Mouse (Mus musculus) hematopoietic stem cell, adult 5-6 weeks (primary cell): ENCODE results near the gene Pdgfra. TPM values are rescaled to one million over a fixed set of nuclear protein-coding genes. Genes with fewer than 3 reads are reported as not detected.

Experiments
- ATAC-seq, 2 experiments: fragments of 125-278 bp in 1 of 2; replicated peaks in 1 of 2; 2 replicates each; pipeline ENCODE4 v1.8.0; 2016 to 2017; ENCODE audit warnings: inconsistent platforms in 2 of 2, mild to moderate bottlenecking in 2 of 2, moderate number of reproducible peaks in 2 of 2, low read depth in 1 of 2, moderate TSS enrichment in 1 of 2; ENCODE audit not compliant: low FRiP score in 2 of 2, poor library complexity in 2 of 2, severe bottlenecking in 2 of 2, insufficient read depth in 1 of 2, low TSS enrichment in 1 of 2
- total RNA-seq: library from RNA; stranded (forward); fragments of 172-1452, 232-1000 nt; gene quantifications from 2 replicates; pipeline ENCODE4 v1.2.3, GENCODE M21; 2017

Gene Pdgfra
- total RNA-seq, 1 experiment from 2014 or later: not detected

DNA sequence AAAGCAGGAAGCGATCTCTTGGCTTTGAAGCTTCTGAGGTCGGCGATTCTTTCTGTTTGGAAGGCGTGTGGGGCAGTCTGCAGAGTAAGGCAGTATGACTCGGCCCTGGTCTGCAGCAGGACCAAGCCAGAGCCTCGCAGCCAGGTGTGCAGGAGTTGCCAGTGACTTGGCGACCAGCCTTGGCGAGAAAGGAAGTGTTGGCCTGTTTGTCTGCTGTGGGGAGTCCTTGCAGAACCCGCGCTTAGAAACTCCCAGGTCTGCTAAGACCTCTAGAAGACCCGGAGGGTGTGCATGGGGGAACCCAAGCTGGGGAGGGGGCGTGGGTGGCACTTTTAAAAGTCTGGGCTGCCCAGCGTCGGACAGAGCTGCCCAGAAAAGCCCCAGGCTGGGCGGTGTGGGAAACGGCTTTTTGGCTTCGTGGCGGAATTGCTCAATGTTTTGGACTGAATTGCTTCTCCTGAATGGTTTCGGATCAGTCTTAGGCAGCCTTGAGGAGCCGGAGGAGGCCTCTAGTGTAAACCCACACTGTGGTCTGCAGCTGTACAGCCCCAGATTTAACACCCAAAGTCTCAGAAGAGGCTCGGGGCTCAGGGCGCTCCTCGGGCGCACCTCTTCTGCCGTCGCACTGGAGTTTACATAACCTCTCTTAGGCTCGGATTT lies 2.0 kb downstream of the Pdgfra start:
- ATAC-seq: no peak

DNA sequence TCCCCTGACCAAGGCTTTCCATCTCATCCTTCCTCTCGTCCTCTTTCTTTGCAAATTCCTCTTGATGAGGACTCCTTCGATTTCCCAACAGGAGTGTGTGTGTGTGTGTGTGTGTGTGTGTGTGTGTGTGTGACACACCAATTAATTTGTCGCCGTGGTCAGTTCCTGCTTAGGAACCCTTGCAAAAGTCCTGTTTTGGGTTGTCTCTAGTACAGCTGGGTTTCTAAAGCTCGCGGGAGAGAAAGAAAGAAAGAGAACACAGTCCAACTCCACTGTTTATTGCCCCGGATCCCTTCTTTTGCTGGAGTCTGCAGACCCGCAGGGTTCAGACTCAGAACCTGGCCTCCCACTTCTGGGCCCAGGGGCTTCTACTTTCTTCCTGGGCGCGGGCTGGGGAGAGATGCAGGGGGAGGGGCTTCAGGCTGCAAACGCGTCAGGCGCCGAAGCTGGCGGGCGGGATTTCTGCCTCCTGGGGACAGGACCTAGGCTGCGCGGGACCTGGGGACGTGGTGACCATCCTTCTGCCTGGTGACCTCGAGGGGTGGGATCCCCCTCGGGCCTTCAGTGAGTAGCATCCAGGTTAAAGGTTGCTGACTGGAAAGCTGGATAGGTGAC lies 2.6 kb downstream of the Pdgfra start:
- ATAC-seq: no peak

DNA sequence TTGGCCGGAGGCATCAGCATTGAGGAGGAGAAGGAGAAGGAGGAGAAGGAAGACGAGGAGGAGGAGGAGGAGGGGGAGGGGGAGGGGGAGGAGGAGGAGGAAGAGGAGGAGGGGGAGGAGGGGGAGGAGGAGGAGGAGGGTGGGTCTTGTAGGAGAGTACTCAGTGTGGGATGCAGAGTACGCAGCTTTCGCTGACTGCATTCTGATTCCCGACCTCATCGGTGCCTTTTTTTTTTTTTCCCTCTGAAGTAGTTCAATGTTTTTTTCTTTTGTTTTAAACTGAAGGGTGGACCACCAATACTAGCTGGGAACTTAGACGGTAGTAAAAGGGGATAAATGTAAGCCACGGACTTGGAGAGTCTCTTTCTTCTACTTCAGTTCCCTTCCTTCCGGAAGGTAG lies 3.2 kb downstream of the Pdgfra start:
- ATAC-seq: no peak

DNA sequence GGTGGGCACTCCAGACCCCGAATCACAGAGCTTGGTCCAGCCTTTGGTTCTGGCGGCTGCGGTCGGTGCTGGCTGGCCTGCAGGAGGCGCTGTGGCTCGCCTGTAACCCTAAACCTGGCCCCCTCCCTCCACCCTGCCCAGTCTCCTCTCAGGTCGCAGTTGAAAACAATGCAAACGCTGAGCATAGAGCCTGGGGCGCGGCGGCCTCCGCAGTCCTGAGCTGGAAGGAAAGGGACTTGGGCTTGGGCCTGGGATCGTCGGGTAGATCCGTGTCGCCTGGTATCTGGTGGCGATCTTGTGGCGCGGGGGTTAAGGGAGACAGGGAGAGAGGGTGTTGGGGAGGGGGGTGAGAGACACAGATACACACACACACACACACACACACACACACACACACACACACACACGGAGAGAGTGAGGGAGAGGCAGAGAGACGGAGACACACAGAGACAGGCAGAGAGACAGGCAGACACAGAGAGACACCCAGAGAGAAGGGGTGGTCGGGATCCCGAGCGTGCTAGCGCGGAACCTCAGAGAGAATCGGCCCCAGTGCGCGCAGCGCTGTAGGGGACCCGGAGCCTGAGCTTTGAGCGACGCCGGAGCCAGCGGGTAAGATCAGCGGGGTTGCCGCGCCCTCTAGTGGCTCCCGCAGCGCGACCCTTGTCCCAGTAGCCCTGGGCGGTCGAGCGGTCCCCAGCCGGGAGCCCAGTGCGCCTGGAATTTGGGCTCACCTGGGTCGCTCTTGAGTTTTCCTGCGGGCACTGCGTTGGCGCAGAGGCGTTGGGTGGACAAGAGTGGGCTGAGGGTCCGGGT lies 3.9 kb downstream of the Pdgfra start:
- peak; percentile 64 to 70 for ATAC-seq

DNA sequence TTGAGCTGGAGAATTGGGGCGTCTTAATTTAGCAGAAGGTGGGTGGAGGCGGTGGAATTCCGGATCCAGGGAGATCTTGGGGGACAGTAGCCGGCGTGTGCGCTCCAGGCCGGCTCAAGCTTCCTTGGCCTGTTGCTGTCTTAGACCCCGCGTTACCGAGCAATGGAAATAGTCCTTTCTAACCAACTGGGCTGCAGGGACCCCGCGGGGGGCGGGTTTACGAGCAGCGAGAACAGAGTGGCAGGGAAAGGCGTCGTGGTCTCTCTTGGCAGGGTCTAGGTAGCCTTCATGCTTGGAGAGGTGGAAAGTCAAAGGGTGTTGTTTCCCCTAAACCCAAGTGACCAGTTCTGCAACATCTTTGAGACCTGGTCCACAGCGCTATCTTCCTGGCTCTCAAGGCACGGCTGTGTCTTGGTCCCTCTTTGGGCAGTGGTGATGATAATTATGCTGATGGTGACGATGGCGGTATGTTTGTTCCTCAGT lies 4.5 kb downstream of the Pdgfra start:
- ATAC-seq: no peak; a peak in 1 of 4 replicates

DNA sequence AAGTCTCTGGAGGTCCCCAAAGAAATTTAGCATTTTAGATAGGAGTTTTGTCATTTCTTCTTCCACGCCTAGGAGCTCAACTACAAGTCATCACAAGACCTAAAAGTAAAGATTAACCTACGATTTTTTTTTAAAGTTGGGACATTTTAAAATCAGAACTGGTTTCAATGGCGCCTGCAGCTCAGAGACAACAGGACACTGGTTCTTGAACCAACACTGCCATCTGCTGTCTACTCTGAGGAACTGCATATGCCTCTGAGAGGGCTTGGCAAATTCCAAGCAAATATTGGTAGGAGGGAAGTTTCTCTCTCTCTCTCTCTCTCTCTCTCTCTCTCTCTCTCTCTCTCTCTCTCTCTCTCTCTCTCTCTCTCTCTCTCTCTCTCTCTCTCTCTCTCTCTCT lies 4.9 kb downstream of the Pdgfra start:
- ATAC-seq: peak in 1 of 2 experiments; percentile 54; a peak in 1 of 4 replicates

DNA sequence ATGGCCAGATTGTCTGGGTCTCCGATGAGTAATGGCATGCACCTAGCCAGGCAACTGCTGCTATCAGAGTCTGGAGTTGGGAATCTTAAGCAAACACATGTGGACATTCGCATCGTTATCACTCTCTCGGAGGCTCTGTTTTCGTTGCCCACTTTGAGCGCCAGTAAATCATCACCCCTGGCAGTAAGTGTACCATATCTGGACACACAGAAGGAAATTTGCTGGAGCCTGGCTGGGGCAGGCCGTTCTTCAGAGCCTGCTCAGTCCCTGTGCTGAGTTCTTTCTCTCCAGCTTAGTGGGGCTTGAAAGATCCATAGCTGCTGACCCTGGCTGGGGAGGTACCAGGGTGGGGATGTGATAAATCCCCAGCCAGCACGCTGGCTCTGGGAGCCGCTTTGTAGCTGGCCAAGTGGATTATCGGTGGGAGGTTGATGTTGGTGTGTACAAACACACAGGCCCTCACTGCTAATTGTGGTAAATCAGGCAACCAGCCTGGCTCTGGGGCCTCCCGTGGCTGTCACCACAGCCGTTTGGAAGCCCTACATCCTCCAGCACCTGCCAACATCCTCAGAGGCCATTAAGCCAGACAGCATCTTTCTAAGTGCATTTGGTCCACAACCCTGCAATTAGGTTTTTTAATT lies 8.6 kb downstream of the Pdgfra start:
- ATAC-seq: no peak

DNA sequence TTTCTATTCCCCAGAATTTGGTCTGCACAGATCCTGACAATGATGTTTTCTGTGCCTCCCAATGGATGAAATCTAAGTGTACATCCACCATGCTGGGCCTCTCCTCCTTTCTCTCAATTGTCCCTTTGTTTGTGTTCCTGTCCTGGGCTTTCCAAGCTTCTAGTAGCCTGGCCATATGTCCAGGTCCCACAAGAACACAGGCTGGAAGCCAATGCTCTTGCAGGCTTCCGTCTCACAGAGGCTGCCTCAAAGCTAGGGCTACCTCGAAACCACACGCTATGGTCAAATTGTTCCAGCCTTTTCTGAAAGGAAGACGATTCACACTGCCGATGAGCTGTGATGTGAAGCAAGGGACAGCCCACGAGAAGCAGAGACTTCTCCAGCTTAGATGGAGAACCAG lies 9.5 kb downstream of the Pdgfra start:
- ATAC-seq: no peak

DNA sequence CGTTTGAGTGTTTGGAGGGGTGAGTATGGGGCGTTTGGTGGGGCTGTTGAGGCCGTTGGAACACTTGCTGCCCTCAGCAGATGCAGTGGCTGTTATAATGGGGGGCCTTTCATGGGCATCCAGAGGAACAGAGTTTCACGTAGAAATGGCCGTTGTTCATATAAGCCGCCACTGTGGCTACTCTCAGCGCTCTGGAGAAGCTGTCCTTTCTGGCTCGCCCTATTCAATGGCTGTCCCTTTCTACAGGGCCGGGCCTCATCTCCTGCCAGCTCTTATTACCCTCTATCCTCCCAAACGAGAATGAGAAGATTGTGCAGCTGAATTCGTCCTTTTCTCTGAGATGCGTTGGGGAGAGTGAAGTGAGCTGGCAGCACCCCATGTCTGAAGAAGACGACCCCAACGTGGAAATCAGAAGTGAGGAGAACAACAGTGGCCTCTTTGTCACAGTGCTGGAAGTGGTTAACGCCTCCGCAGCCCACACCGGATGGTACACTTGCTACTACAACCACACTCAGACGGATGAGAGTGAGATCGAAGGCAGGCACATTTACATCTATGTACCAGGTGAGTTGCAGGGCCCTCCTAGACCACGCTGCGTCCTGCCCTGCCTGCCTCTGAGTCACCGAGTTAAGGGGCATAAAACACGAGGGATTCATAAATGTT lies 11.3 kb downstream of the Pdgfra start:
- ATAC-seq: no peak

DNA sequence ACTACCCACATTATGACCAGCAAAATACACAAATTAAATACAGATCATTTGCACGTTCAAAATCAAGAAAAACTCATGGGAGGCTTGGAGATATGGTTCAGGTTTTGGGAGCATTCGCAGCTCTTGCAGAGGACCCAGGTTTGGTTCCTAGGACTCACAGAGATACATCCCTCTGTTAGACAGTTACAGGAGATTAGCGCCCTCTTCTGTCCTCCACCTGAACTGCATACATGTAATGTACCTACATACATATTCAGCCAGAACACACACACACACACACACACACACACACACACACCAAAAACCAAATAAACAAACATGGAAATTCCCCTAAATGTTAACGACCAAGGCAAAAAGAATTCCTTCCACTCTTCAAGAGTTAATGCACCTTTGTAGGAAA lies 12.6 kb downstream of the Pdgfra start:
- ATAC-seq: no peak

DNA sequence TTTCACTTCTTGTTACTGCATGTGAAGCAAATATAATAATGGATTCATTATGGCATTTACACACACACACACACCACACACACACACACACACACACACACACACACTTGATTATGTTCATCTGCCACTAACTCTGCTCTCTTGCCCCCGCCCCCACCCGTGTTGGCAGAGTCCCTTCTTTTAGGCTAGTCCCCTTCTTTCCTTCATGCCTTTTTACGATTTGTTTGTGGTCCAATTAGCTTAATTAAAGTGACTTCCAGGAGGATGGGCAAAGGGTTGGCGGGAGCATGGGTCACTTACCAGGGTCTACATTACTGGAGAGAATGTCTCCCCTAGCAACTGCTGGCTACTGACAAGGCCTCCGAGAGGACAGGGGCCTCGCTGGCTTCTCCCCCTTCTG lies 17.7 kb downstream of the Pdgfra start:
- no peak for ATAC-seq

DNA sequence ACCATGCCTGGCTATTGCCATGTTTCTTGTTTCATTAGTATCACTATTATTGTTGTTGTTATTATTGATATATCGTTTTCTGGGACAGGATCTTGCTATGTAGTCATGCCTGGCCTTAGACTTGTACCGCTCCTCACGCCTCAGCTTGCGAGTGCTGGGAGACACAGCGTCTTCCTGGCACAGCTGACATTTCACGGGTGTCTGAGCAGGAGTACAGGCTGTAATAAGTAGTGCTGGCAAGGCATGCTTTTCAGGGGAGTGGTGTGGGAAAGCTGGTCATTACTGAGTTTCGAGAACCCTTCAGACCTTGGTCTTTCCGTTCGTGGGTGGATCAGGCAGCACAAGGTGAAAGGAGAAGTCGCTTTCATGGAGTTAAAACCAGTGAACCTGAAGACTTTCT lies 19.8 kb downstream of the Pdgfra start:
- no peak for ATAC-seq

DNA sequence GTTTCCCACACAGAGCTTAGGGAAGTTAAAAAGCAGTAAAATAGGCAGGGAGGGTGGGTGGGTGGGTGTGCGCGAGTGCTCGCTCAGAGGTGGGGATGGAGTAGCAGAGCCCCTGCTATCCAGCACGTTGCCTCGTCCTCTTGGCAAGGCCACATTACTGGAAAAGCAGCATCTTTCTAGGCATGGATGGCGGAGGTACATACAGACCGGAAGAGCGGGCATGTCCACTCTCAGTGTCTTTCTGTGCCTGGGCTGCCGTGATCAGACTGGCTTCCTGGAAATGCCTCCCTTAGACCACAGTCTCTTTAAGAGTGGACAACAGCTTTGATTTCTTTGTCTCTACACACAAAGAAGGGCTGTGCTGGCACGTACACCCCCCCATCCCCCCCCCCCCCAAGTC lies 27.2 kb downstream of the Pdgfra start:
- ATAC-seq: no peak

DNA sequence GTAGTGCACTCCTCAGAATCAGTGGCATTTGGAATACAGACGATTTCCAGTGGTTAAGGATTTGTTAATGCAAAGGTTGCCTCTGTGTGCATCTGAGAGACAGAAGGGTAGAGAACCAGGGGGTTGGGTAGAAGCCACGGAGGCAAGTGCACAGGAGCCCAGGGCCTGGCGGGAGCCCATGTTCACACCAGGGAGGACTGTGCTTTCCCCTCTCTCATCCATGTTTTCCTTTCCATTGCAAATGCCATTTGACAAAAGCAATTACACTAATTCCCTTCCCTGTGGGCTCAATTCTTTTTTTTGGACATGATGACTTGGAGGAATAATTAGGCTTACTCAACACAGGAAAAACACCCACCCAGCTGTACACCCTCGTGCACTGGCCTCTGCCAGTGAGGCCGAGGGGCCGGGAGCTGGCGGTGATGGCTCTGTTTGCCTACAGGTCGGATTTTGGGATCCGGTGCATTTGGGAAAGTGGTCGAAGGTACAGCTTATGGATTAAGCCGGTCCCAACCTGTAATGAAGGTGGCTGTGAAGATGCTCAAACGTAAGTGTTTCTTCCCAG lies 27.7 kb downstream of the Pdgfra start:
- no peak for ATAC-seq

DNA sequence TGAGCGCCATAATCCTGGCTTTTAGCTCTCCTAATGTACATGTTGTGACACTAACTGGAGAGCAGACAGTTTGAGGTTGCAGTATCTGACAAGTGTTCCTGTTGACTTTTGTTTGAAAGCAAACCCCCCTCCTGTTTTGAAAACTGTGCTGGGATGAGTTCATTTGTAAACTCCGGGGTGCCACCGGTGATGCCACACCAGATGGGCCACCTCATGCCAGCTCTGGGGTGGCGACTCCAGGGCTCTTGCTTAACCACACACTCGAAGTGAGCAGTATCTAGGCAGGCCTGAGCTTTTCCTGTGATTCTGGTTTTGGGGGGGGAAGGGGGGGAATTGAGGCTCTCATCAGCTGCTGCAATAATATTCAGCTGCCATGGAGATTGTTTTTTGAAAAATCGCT lies 31.6 kb downstream of the Pdgfra start:
- ATAC-seq: no peak

DNA sequence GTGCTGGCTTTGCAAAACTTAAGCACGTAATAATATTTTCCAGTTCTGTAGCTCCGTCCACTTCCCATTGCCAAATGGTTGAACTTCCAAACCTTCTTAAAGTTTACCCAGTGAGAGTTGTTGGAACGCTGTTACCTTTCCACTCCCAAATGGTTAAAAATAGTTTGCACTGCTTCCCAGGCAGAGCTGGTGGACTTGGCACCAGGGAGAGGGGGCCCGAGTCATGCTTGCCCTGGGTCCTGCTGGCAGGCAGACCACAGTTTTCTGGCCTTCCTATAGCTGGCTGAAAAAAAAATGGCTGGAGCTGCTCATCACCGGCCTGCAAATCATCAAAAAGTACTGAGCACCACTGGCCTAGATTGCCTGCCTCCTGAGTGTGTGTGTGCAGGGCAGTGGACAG lies 32.0 kb downstream of the Pdgfra start:
- ATAC-seq: no peak

DNA sequence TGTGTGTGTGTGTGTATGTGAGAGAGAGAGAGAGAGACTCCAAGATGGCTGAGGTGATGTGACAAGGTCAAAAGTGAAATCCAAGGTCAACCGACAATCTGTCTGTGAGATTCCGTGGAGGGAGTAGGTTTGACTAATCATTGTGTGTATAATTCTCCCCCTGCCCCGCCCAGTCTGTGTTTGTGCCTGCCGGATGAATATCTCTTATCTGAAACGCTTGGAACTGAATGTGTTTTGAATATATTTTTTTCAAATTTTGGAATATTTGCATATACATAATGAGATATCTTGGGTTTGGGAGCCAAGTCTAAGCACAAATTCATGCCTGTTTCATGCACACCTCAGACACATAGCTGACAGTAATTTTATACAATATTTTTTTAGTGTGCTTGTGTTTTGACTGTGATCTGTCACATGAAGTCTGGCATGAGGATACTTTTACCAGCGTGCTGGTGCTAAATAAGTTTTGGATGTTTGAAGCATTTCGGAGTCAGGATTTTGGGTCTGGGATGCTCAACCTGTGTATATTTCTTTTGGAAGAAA lies 32.7 kb downstream of the Pdgfra start:
- no peak for ATAC-seq
